Mouse (Mus musculus) frontal cortex, postnatal 25 days (tissue): ENCODE measurements around the gene Sdk1.

ENCODE experiments used
- DNase-seq, 2 experiments: peaks; one replicate each; pipeline ENCODE4 v3.0.0; 2022; ENCODE audit warnings: low spot score in 2 of 2

The Sdk1 gene

GRCm38 (mm10) chr5:141240841-141241543 lies at the start of gene Sdk1:
Sdk1 (plus strand) TSS chr5:141241490.
- DNase-seq, result peak; percentile 81 to 88

GRCm38 (mm10) chr5:141197278-141197677 lies 44.0 kb upstream of the Sdk1 start:
- DNase-seq, result no peak

- no peak for DNase-seq
These were observed 38.8 kb upstream of the Sdk1 start for GRCm38 (mm10) chr5:141202276-141203065.

GRCm38 (mm10) chr5:141207061-141207460 lies 34.2 kb upstream of the Sdk1 start:
- peak; percentile 9 to 43 for DNase-seq

- no peak for DNase-seq
These were observed 16.0 kb upstream of the Sdk1 start for GRCm38 (mm10) chr5:141225243-141225642.

GRCm38 (mm10) chr5:141234326-141234725 lies 7.0 kb upstream of the Sdk1 start:
- DNase-seq, result no peak

GRCm38 (mm10) chr5:141239401-141239800 lies 1.9 kb upstream of the Sdk1 start:
- no peak for DNase-seq

- DNase-seq, result no peak
These were observed 849 bp upstream of the Sdk1 start for GRCm38 (mm10) chr5:141240441-141240840.

- no peak for DNase-seq
These were observed 475 bp downstream of the Sdk1 start for GRCm38 (mm10) chr5:141241645-141242284.

GRCm38 (mm10) chr5:141243253-141243965 lies 2.1 kb downstream of the Sdk1 start:
- no peak for DNase-seq

- no peak for DNase-seq
These were observed 23.0 kb downstream of the Sdk1 start for GRCm38 (mm10) chr5:141264253-141264652.

- DNase-seq, result no peak
These were observed 35.8 kb downstream of the Sdk1 start for GRCm38 (mm10) chr5:141277112-141277511.

GRCm38 (mm10) chr5:141281751-141282150 lies 40.5 kb downstream of the Sdk1 start:
- no peak for DNase-seq

GRCm38 (mm10) chr5:141289611-141290010 lies 48.3 kb downstream of the Sdk1 start:
- no peak for DNase-seq

GRCm38 (mm10) chr5:141295240-141295639 lies 54.0 kb downstream of the Sdk1 start:
- DNase-seq, result no peak

GRCm38 (mm10) chr5:141302287-141302694 lies 61.0 kb downstream of the Sdk1 start:
- DNase-seq, result no peak

GRCm38 (mm10) chr5:141303746-141304145 lies 62.5 kb downstream of the Sdk1 start:
- DNase-seq, result no peak

- no peak for DNase-seq
These were observed 63.4 kb downstream of the Sdk1 start for GRCm38 (mm10) chr5:141304706-141305105.

GRCm38 (mm10) chr5:141310641-141311040 lies 69.4 kb downstream of the Sdk1 start:
- no peak for DNase-seq

GRCm38 (mm10) chr5:141311801-141312200 lies 70.5 kb downstream of the Sdk1 start:
- DNase-seq, result no peak

GRCm38 (mm10) chr5:141312305-141312704 lies 71.0 kb downstream of the Sdk1 start:
- no peak for DNase-seq

- DNase-seq, result no peak
These were observed 75.8 kb downstream of the Sdk1 start for GRCm38 (mm10) chr5:141317095-141317494.
